Mouse (Mus musculus) hindbrain, embryonic 11.5 days (tissue): ENCODE measurements around the gene Nfic. TPM values are rescaled to one million over a fixed set of nuclear protein-coding genes. Genes with fewer than 3 reads are reported as not detected.

Experiments
- ATAC-seq: fragments of 200-750 bp; cut with Nextera tagmentation; 2 replicates; pipeline ENCODE4 v1.8.0; 2017; ENCODE audit warnings: mild to moderate bottlenecking, moderate TSS enrichment, moderate library complexity; ENCODE audit not compliant: low FRiP score
- DNase-seq: peaks from one replicate; pipeline ENCODE4 v3.0.0-alpha.2; 2015; ENCODE audit warnings: low spot score
- H3K27ac ChIP-seq: fragments of 300-500 bp; sonication (generic); 2 replicates; pipeline ENCODE4 v1.5.1; 2014; ENCODE audit warnings: mild to moderate bottlenecking, low read depth, low read length
- H3K27me3 ChIP-seq: fragments of 300-500 bp; sonication (generic); 2 replicates; pipeline ENCODE4 v1.6.1; 2014; ENCODE audit warnings: mild to moderate bottlenecking, low read length, moderate library complexity, mixed read lengths; ENCODE audit not compliant: control insufficient read depth, insufficient read depth
- H3K36me3 ChIP-seq: fragments of 300-500 bp; sonication (generic); 2 replicates; pipeline ENCODE4 v1.6.1; 2014; ENCODE audit warnings: mild to moderate bottlenecking, low read length, moderate library complexity, mixed read lengths; ENCODE audit not compliant: control insufficient read depth, insufficient read depth
- H3K4me1 ChIP-seq: fragments of 300-500 bp; sonication (generic); replicated peaks from 2 replicates; pipeline ENCODE4 v1.6.1; 2014; ENCODE audit warnings: low read length, mixed read lengths; ENCODE audit not compliant: control insufficient read depth, insufficient read depth
- H3K4me2 ChIP-seq: fragments of 300-500 bp; sonication (generic); replicated peaks from 2 replicates; pipeline ENCODE4 v1.6.1; 2014; ENCODE audit warnings: mild to moderate bottlenecking, low read depth, low read length
- H3K4me3 ChIP-seq: fragments of 300-500 bp; sonication (generic); 2 replicates; pipeline ENCODE4 v1.5.1; 2014; ENCODE audit warnings: low read depth, low read length
- H3K9ac ChIP-seq: fragments of 300-500 bp; sonication (generic); 2 replicates; pipeline ENCODE4 v1.6.1; 2014; ENCODE audit warnings: low read depth, low read length
- H3K9me3 ChIP-seq: fragments of 300-500 bp; sonication (generic); 2 replicates; pipeline ENCODE4 v1.6.1; 2016; ENCODE audit warnings: low read length; ENCODE audit not compliant: control insufficient read depth
- WGBS: fragments of 180-500 bp; shearing (Covaris S2); extraction: QIAGEN DNeasy Blood & Tissue Kit; methylation state at CpG from one replicate; pipeline ENCODE4 v1.1.7; 2014; 5-methylcytosine and 5-hydroxymethylcytosine counted together
- polyA plus RNA-seq: library from polyadenylated mRNA; unstranded; fragments of >200 nt; fragmentation: Nextera tagmentation; extraction: Ambion mirVana; gene quantifications from 2 replicates; pipeline ENCODE4 v1.2.1, GENCODE M21; 2014

Gene Nfic
- polyA plus RNA-seq, 1 experiment from 2014 or later = 11.9 TPM

DNA sequence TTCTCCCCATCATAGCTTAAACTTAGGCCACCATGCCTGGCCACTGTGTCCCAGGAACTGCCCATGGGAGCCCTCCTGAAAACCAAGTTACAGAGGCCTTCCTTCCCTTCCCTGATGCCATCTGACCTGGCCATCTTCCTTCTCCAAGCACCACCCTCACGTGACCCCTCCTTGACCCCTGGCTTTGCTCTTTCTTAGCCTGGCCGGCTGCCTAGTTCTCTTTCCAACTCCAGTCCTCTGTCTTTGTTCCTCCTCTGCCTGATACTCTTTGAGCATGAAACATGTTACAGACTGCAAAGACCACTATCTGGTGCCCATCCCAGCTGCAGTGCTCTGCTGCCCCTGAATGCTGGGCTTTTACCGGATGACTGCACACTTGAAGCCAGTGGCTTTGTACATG is 66.1 kb downstream of the Nfic start:
- 42% methylated on average over 3 of the region's 3 CpGs for WGBS
- ATAC-seq (no peak), DNase-seq (no peak)
- no peaks in the 10 kb centered on the region for H3K9me3 ChIP-seq
- H3K9ac ChIP-seq = no peak overlapping the region
- H3K27ac ChIP-seq = no peak overlapping the region
- H3K4me1 ChIP-seq = peaks cover 10% of the 10 kb centered on the region; the same call in 1 of the 2 replicates
- H3K36me3 ChIP-seq = peaks cover 4% of the 10 kb centered on the region; the same call in 1 of the 2 replicates
- H3K4me2 ChIP-seq = no peak overlapping the region
- H3K4me3 ChIP-seq = no peak overlapping the region
- H3K27me3 ChIP-seq = no peaks in the 10 kb centered on the region

DNA sequence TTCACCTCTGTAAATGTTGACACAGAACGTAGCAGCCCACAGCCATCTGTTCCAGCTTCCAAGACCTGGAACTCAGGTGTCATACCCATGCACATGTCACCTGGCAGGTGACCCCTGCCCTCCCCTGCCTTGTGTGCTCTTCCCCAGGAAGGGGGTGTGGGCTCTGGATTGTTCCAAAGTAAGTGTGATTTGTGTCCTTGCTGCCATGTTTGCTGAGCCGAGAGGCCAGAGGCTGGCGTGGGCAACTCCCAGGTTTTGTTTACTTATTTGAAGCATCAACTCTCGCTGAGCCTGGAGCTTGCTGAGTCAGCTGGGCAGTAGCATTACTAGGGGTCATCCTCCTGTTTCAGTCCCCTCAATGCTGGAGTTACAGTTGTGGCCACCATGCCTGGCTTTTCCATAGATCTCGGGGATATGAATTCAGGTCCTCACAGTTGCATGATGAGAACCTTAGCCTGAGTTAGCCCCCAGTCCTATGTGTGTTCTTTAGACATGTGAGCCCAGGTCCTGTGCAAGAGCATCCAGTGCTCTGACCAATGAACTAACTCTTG is 66.9 kb downstream of the Nfic start, which contains the start of gene Gm48552:
Gene Gm48552, plus strand, starts transcription at position 501 of the 551 bp plus-strand sequence.
- Histone ChIP-seq H3K27me3 (no peaks in the 10 kb centered on the region), H3K36me3 (peaks cover 4% of the 10 kb centered on the region; the same call in 1 of the 2 replicates), H3K9ac (no peak within 1 kb of the TSS), H3K4me3 (no peak within 1 kb of the TSS), H3K4me2 (no peak within 1 kb of the TSS), H3K9me3 (no peaks in the 10 kb centered on the region), H3K4me1 (peaks cover 10% of the 10 kb centered on the region; the same call in 1 of the 2 replicates), H3K27ac (no peak within 1 kb of the TSS)
- ATAC-seq (no peak), DNase-seq (no peak)
- 90% methylated on average over 5 of the region's 5 CpGs for WGBS

DNA sequence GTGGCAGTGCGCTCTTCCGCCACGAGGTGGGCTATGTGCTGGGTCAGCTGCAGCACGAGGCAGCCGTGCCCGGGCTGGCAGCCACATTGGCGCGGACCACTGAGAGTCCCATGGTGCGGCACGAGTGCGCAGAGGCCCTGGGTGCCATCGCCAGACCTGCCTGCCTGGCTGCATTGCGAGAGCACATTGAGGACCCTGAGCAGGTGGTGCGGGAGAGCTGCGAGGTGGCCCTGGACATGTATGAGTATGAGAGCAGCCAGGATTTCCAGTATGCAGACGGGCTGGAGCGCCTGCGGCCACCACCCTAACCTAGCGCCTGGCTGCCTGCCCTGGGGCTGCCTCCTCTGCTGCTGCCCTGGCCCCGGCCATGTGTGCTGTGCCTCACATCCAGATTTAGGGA is 67.7 kb downstream of the Nfic start:
- Histone ChIP-seq H3K9ac (no peak overlapping the region), H3K36me3 (peaks cover 4% of the 10 kb centered on the region; the same call in 1 of the 2 replicates), H3K4me1 (peaks cover 8% of the 10 kb centered on the region; the same call in 1 of the 2 replicates), H3K9me3 (no peaks in the 10 kb centered on the region), H3K4me3 (no peak overlapping the region), H3K27ac (no peak overlapping the region), H3K27me3 (no peaks in the 10 kb centered on the region), H3K4me2 (no peak overlapping the region)
- WGBS = 96% methylated on average over 20 of the region's 20 CpGs
- ATAC-seq (no peak), DNase-seq (no peak)

DNA sequence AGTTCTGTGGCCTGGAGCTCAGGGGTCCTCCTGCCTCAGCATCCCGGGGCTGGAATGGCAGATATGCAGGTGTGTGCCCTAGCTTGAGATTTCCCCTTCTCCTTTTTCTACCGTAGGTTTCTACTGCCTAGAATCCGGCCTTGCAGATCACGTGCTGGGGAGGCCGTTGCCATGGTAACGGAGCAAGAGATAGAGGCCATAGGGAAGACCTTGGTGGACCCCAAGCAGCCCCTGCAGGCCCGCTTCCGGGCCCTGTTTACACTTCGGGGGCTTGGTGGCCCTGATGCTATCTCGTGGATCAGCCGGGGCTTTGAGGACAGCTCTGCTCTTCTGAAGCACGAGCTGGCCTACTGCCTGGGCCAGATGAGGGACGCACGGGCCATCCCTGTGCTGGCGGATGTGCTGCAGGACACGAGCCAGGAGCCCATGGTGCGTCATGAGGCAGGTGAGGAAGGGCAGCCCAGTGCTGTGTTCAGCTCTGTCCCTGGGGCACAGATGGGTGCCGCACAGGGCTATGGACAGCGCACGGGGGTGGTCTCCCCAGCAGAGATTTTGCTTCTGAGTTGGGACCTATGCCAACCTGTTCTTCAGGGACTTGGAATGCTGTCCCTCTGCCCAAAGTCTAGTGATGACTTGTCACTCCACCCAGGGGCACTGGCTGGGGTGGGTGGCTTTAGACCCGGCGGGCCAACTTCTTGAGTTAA is 69.7 kb downstream of the Nfic start:
- H3K4me3 ChIP-seq = no peak overlapping the region; the same call in 1 of the 2 replicates
- DNase-seq = no peak
- 84% methylated on average over 22 of the region's 22 CpGs for WGBS
- H3K4me1 ChIP-seq = peaks cover 8% of the 10 kb centered on the region; the same call in 1 of the 2 replicates
- H3K9ac ChIP-seq = no peak overlapping the region
- H3K9me3 ChIP-seq = no peaks in the 10 kb centered on the region
- ATAC-seq = no peak
- H3K27ac ChIP-seq = no peak overlapping the region
- no peaks in the 10 kb centered on the region for H3K27me3 ChIP-seq
- no peak overlapping the region; the same call in 1 of the 2 replicates for H3K4me2 ChIP-seq
- peaks cover 4% of the 10 kb centered on the region; the same call in 1 of the 2 replicates for H3K36me3 ChIP-seq

DNA sequence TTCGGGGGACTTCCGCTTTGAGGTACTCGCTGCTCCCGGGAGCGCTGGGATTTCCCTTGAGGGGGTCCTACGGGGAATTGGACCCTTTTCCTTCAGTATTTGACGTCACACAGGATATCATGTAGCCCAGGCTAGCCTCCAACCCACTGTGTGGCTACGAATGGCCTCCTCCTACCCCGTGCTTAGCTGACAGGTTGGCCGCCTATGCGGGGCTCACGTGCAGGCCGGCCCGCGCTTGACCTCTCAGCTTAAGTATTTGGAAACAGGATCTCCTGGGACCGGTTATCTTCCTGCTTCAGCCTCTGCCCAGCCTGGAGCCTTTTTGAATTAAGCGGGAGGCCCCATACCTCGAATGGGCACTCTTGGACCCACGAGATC is 70.8 kb downstream of the Nfic start:
- Histone ChIP-seq H3K9me3 (no peaks in the 10 kb centered on the region), H3K4me2 (peak overlapping the region; percentile 91), H3K4me1 (peaks cover 8% of the 10 kb centered on the region; the same call in 1 of the 2 replicates), H3K36me3 (peaks cover 4% of the 10 kb centered on the region; the same call in 1 of the 2 replicates), H3K9ac (peak overlapping the region; percentile 85), H3K4me3 (peak overlapping the region; percentile 96), H3K27me3 (no peaks in the 10 kb centered on the region), H3K27ac (peak overlapping the region; percentile 72; the same call in 1 of the 2 replicates)
- ATAC-seq (peak; percentile 36), DNase-seq (no peak)
- 1% methylated on average over 19 of the region's 19 CpGs for WGBS

DNA sequence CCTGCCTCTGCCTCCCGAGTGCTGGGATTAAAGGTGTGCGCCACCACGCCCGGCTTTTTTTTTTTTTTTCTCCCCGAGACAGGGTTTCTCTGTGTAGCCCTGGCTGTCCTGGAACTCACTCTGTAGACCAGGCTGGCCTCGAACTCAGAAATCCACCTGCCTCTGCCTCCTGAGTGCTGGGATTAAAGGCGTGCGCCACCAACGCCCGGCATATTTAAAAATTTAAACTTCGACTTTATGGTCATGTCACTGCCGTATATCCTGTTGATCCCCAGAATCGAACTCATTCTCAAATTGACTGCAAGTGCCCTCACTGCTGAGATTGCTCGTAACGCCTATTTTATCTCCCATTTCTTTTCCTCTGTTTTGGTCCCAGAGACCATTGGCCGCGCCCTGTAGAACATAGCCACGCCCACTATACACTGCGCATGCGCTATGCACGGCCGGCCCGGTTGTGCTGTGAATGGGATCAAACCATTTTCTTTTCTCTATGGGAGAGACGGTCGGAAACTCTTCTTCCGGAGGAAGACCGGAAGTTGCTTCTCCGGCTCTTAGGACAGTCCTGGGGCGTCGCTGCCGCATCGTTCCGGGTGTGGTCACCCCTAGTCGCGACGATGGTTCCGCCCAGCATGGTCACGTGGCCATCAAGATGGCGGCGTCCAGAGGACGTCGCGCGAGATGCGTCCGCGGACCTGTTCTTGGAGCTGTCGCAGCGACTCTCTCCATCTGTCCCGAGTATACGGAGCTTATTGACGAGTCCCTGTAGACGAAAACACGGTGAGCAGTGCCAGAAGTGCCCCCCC is 71.4 kb downstream of the Nfic start, which contains the start of the genes Dohh and Gm48551:
Gene Dohh, plus strand, starts transcription at position 627 of the 803 bp plus-strand sequence.
Gene Gm48551, plus strand, starts transcription at position 665 of the 803 bp plus-strand sequence.
- Histone ChIP-seq H3K4me1 (peaks cover 10% of the 10 kb centered on the region; the same call in 1 of the 2 replicates), H3K4me2 (peak within 1 kb of the TSS; percentile 91), H3K9me3 (no peaks in the 10 kb centered on the region), H3K9ac (peak within 1 kb of the TSS; percentile 85), H3K27me3 (no peaks in the 10 kb centered on the region), H3K36me3 (peaks cover 4% of the 10 kb centered on the region; the same call in 1 of the 2 replicates), H3K4me3 (peak within 1 kb of the TSS; percentile 96), H3K27ac (peak within 1 kb of the TSS; percentile 72; the same call in 1 of the 2 replicates)
- DNase-seq (peak; percentile 99), ATAC-seq (peak; percentile 94)
- WGBS = 5% methylated on average over 51 of the region's 54 CpGs

DNA sequence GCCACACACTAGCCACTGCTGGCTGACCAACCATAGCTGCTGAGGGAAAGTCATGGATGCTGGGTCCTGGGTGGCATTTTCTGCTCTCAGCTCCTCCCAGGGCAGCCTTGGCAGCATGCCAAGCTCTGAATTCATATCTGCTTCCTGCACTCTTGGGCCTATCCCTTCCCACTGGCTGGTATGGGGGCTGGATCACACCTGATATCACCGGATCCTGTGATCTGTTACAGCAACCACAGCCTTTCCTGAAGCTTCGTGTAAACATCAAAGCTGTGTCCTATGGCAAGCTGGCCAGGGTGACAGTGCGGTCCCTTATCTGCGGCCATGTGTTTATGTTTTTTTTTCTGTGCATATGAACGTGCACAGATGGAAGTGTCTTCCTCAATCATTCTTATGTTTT is 73.4 kb downstream of the Nfic start:
- no peak for ATAC-seq
- no peaks in the 10 kb centered on the region for H3K9me3 ChIP-seq
- 87% methylated on average over 5 of the region's 5 CpGs for WGBS
- no peaks in the 10 kb centered on the region for H3K27me3 ChIP-seq
- peaks cover 15% of the 10 kb centered on the region for H3K4me1 ChIP-seq
- H3K36me3 ChIP-seq = no peaks in the 10 kb centered on the region; the same call in 1 of the 2 replicates
- H3K27ac ChIP-seq = no peak overlapping the region
- no peak overlapping the region for H3K4me3 ChIP-seq
- no peak for DNase-seq
- no peak overlapping the region for H3K4me2 ChIP-seq
- H3K9ac ChIP-seq = no peak overlapping the region

DNA sequence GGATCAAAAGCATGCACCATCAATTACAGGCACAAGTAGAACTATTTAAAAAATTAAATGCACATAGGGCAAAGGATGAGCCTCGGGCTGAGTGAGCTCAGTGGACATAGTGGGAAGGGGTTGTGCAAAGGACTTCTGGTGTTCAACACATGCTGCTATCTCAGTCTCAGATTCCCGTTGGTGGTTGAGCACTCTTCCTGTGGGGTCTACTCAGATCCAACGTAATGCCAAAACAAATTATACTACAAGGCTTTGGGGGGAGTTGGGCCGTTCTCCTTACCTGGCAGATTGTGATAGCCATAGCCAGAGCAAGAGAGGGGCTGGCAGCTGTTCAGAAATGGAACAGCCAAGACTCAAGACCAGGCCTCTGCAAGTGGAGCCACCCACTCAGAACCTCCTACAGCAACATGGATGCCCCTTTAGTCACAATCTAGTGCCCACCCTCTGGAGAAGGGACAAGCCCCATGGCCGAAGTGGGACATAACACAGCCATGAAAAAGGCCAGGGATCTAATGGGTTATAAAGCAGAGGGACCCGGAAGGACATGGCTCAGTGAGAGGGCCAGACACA is 75.5 kb downstream of the Nfic start:
- Histone ChIP-seq H3K27me3 (no peaks in the 10 kb centered on the region), H3K4me1 (peaks cover 14% of the 10 kb centered on the region), H3K36me3 (no peaks in the 10 kb centered on the region), H3K9ac (no peak overlapping the region), H3K4me2 (no peak overlapping the region), H3K9me3 (no peaks in the 10 kb centered on the region), H3K4me3 (no peak overlapping the region), H3K27ac (no peak overlapping the region)
- DNase-seq (no peak), ATAC-seq (no peak)
- WGBS = 89% methylated on average over 6 of the region's 6 CpGs
